Mouse (Mus musculus) forebrain, embryonic 13.5 days (tissue): ENCODE data around the gene Tbc1d8b. TPM values are rescaled to one million over a fixed set of nuclear protein-coding genes. Genes with fewer than 3 reads are reported as not detected.
A peak's percentile ranks its signal among the peaks of the same experiment; 100 is the strongest.

Experiments used
- ATAC-seq: fragments of 200-750 bp; cut with Nextera tagmentation; 2 replicates; pipeline ENCODE4 v1.8.0; 2017
- H3K27ac ChIP-seq: fragments of 300-500 bp; sonication (generic); 2 replicates; pipeline ENCODE4 v1.5.1; 2015; ENCODE audit warnings: inconsistent platforms, mild to moderate bottlenecking, moderate library complexity
- H3K27me3 ChIP-seq: fragments of 300-500 bp; sonication (generic); 2 replicates; pipeline ENCODE4 v1.6.1; 2015; ENCODE audit warnings: mild to moderate bottlenecking, inconsistent platforms
- H3K36me3 ChIP-seq: fragments of 300-500 bp; sonication (generic); 2 replicates; pipeline ENCODE4 v1.6.1; 2015; ENCODE audit warnings: mild to moderate bottlenecking, inconsistent platforms; ENCODE audit not compliant: poor library complexity, severe bottlenecking
- H3K4me1 ChIP-seq: fragments of 300-500 bp; sonication (generic); 2 replicates; pipeline ENCODE4 v1.6.1; 2015; ENCODE audit warnings: inconsistent platforms
- H3K4me2 ChIP-seq: fragments of 300-500 bp; sonication (generic); 2 replicates; pipeline ENCODE4 v1.6.1; 2015; ENCODE audit warnings: inconsistent platforms, mild to moderate bottlenecking, moderate library complexity
- H3K4me3 ChIP-seq: fragments of 300-500 bp; sonication (generic); 2 replicates; pipeline ENCODE4 v1.5.1; 2015; ENCODE audit warnings: mild to moderate bottlenecking, inconsistent platforms
- H3K9ac ChIP-seq: fragments of 300-500 bp; sonication (generic); 2 replicates; pipeline ENCODE4 v1.6.1; 2015; ENCODE audit warnings: mild to moderate bottlenecking, inconsistent platforms
- H3K9me3 ChIP-seq: fragments of 300-500 bp; sonication (generic); replicated peaks from 2 replicates; pipeline ENCODE4 v1.6.1; 2016; ENCODE audit warnings: inconsistent platforms
- WGBS: fragments of 180-500 bp; shearing (Covaris S2); methylation state at CpG from one replicate; pipeline ENCODE4 v1.1.7; 2015; 5-methylcytosine and 5-hydroxymethylcytosine counted together
- polyA plus RNA-seq: library from polyadenylated mRNA; unstranded; fragments of >200 nt; fragmentation: Nextera tagmentation; extraction: Ambion mirVana; gene quantifications from 2 replicates; pipeline ENCODE4 v1.2.1, GENCODE M21; 2015

Gene Tbc1d8b
- polyA plus RNA-seq = 1.2 TPM in 2 replicates

DNA sequence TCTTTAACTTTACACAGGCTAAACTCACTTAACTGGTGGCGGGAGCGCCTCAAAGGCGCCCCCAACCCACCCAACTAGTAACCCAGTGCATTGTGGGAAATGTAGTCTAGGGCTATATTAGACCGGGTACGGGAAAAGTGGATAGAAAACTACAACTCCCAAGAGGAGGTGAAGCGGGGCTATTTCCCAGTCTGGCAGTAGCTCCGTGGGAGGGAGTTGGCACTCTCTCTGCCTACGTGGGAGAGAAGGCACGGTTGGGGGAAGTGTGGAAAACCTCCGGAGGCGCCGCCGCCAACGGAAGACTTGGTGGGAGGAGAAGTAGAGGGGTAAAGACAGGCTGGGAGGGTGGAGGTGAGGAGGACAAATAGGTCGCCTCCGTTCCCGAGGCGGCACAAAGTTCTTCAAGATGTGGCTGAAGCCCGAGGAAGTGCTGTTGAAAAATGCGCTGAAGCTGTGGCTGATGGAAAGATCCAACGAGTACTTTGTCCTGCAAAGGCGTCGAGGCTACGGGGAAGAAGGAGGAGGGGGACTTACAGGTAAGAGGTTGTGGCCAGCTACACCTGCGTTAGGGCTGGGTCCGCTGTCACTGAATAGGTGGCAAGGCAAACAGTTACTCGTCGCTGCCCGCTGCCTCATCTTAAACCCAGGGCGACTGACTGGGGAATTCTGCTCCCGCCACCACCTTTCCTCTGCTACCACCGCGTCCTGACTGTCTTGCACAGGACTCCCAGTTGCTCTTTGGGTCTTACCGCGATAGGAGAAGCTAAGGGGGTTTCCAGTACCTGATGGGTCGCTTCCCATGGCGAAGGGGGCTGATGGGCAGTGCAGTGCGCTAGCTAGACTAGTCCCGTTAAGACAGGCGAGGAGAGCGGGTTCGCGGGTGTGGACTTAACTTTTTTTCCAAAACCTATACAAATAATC is at the start of gene Tbc1d8b:
Tbc1d8b (plus strand) TSS at position 222 of the 921 bp plus-strand sequence.
- peak; percentile 99 for ATAC-seq

DNA sequence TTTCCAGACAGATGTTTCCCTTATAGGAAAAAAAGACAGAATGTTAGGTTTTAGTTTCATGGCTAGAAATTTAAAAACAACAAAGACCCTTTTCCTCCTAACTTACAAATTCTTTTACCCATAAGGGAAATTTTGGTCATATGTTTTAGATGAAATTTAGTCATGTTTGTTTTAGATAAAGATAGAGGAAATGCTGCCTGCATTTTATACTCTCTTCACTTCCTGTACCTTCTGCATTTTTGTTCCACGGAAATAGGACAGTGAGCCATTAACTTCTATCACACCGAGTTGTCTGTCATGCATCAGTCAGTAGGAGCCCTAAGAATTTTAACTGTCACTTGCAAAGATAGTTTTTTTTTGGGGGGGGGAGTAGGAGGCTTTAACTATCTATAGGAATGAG is 45.1 kb upstream of the Tbc1d8b start:
- WGBS = 81% methylated on average over 2 of the region's 2 CpGs
- no peaks in the 10 kb centered on the region for H3K36me3 ChIP-seq

More for the DNA sequence above, at the start of gene Tbc1d8b:
- 16% methylated on average over 41 of the region's 43 CpGs for WGBS
- H3K4me1 ChIP-seq = no peaks in the 10 kb centered on the region
- peak within 1 kb of the TSS; percentile 65 for H3K4me2 ChIP-seq
- no peaks in the 10 kb centered on the region for H3K27me3 ChIP-seq
- peak within 1 kb of the TSS; percentile 48 for H3K4me3 ChIP-seq
- H3K36me3 ChIP-seq = no peaks in the 10 kb centered on the region
- H3K9me3 ChIP-seq = no peaks in the 10 kb centered on the region
- peak within 1 kb of the TSS; percentile 53 for H3K9ac ChIP-seq
- H3K27ac ChIP-seq = no peak within 1 kb of the TSS

DNA sequence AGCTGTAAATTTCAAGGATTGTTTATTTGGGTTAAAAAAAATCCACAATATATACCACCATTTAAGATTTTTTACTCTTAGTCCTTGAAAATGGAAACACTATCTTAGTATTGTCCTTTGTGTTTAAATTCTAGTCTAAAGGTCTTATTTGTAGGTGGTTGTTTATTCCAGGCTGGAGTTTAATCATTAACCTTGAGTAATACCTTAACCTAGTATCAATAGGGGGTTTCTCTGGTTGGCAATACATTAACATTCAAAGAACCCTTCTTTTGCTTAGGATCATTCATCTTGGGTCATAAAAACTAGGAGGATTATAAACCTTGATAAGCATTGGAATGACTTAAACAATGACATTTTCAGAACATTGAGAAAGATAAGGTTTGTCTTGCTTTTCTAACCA is 44.4 kb upstream of the Tbc1d8b start:
- H3K4me1 ChIP-seq = no peaks in the 10 kb centered on the region
- no peak overlapping the region for H3K9ac ChIP-seq
- no peak overlapping the region for H3K4me3 ChIP-seq
- H3K27me3 ChIP-seq = no peaks in the 10 kb centered on the region
- no peak overlapping the region for H3K27ac ChIP-seq
- no peaks in the 10 kb centered on the region for H3K36me3 ChIP-seq
- ATAC-seq = no peak
- no peak overlapping the region for H3K4me2 ChIP-seq
- no peaks in the 10 kb centered on the region for H3K9me3 ChIP-seq

More for the DNA sequence above, 45.1 kb upstream of the Tbc1d8b start:
- Histone ChIP-seq H3K27ac (no peak overlapping the region), H3K4me2 (no peak overlapping the region), H3K9ac (no peak overlapping the region), H3K4me1 (no peaks in the 10 kb centered on the region), H3K27me3 (no peaks in the 10 kb centered on the region), H3K4me3 (no peak overlapping the region), H3K9me3 (no peaks in the 10 kb centered on the region)
- ATAC-seq = no peak

DNA sequence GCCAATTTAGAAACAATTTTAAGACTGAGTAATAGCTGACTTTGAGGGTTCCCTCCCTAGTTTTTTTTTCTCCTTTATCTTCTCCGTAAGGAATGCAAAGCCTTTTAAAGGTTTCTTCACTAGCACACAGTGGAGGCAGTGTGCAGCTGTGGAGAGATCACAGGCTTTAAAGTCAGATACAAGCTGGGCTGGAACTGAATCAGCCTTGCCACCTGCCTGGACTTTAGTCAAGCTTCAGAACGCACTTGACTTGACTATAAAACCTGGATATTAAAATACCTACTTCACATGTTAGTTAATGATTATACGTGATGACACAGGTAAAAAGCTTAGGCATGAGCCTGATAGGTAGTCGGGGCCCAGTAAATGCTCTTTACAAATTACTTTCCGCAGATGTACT is 32.6 kb upstream of the Tbc1d8b start:
- Histone ChIP-seq H3K27me3 (no peaks in the 10 kb centered on the region), H3K4me3 (no peak overlapping the region), H3K9me3 (no peaks in the 10 kb centered on the region), H3K4me2 (no peak overlapping the region), H3K36me3 (no peaks in the 10 kb centered on the region), H3K9ac (no peak overlapping the region), H3K27ac (no peak overlapping the region), H3K4me1 (no peaks in the 10 kb centered on the region)
- ATAC-seq = no peak
- 76% methylated on average over 5 of the region's 5 CpGs for WGBS

DNA sequence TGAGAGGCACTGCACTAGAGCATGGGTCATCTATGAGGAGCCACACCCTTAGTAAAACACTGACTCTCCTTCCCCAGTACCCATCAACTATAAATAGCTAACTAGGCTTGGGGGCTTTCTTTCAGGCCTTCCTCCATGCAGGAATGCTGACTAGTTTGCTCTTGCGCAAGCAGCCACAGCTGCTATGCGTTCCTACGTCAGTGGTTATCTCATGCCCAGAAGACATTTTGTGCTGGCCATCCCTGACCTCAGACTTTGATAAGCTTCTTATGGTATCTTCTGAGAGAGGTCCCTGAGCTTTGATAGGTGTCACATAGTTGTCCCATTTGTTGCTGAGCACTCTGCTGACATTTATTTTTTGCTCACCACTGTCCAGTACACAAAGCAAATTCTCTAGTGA is 31.5 kb upstream of the Tbc1d8b start:
- Histone ChIP-seq H3K27ac (no peak overlapping the region), H3K4me3 (no peak overlapping the region), H3K4me1 (no peaks in the 10 kb centered on the region), H3K4me2 (no peak overlapping the region), H3K36me3 (no peaks in the 10 kb centered on the region), H3K9me3 (no peaks in the 10 kb centered on the region), H3K9ac (no peak overlapping the region), H3K27me3 (no peaks in the 10 kb centered on the region)
- ATAC-seq = no peak
- 97% methylated on average over 3 of the region's 3 CpGs for WGBS

DNA sequence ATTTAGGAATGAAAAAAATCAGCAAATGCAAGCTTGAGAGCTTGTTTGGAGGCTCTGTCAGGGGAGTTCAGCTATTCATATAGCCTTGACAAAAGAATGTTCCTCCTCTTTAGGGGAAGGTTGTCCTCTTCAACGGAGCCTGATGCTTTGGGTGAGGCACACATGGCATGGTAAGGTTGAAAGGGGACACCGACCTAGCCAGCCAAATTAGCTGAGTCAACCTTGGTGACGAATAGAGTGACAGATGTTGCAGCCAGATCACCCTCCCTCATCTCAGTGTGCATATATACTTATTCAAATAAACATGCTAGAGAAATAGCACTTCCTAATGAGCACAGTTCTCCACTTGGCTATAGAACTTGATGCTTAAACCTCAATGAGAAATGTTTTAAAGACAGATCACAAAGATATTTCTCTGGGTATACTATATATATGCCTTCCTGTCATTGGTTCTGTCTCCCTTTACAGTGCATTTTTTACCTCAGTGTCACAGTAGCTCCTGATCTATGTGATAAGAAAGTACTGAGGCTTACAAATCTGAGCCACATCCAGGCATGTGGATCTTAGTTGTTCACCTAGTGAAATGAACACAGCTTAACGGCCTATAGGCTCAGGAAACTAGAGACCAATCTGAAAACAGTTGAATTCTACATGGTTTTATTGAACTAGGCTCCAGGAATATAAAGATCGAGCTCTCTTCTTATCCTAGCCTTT is 30.3 kb upstream of the Tbc1d8b start:
- H3K36me3 ChIP-seq = no peaks in the 10 kb centered on the region
- no peaks in the 10 kb centered on the region for H3K4me1 ChIP-seq
- no peaks in the 10 kb centered on the region for H3K27me3 ChIP-seq
- no peak overlapping the region for H3K9ac ChIP-seq
- no peak for ATAC-seq
- no peak overlapping the region for H3K27ac ChIP-seq
- no peaks in the 10 kb centered on the region for H3K9me3 ChIP-seq
- 82% methylated on average over 5 of the region's 5 CpGs for WGBS
- H3K4me3 ChIP-seq = no peak overlapping the region
- no peak overlapping the region for H3K4me2 ChIP-seq

DNA sequence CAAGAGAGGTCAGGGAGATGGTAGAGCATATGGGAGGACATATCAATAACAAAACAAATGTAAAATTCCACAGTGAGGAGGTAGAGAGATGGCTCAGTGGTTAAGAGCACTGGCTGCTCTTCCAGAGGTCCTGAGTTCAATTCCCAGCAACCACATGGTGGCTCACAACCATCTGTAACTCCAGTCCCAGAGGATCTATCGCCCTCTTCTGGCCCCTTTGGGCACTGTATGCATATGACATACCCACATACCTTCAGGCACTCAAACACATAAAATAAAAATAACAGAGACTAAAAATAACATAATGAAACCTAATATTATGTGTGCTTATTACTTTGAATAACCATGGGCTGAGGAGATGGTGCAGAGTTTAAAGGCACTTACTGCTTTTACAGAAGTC is 22.7 kb upstream of the Tbc1d8b start:
- Histone ChIP-seq H3K27ac (no peak overlapping the region), H3K27me3 (no peaks in the 10 kb centered on the region), H3K4me2 (no peak overlapping the region), H3K4me1 (no peaks in the 10 kb centered on the region), H3K4me3 (no peak overlapping the region), H3K9ac (no peak overlapping the region), H3K36me3 (no peaks in the 10 kb centered on the region), H3K9me3 (no peaks in the 10 kb centered on the region)
- no peak for ATAC-seq
- WGBS = 53% methylated on average over 1 of the region's 1 CpGs

DNA sequence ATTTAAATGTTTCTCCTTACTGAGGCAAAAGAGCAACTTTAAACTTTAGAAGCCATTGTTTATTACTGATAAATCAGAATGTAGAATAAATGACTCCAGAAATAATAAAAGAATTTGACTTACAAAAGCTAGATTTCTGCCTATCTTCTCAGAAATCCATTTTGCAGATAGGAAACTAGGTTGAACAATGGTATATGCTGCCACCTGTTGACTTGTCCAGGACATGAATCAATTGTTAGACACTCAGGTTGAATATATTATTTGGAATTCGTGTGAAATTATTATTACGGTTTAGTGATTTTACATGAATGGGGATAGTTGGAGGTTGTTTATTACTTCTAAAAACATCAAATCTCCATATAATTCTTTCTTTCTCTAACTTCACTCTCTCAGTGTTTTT is 19.0 kb upstream of the Tbc1d8b start:
- ATAC-seq = no peak
- no peaks in the 10 kb centered on the region for H3K9me3 ChIP-seq
- no peak overlapping the region for H3K9ac ChIP-seq
- H3K4me3 ChIP-seq = no peak overlapping the region
- H3K4me1 ChIP-seq = no peaks in the 10 kb centered on the region
- H3K4me2 ChIP-seq = no peak overlapping the region
- no peaks in the 10 kb centered on the region for H3K36me3 ChIP-seq
- H3K27me3 ChIP-seq = no peaks in the 10 kb centered on the region
- 74% methylated on average over 2 of the region's 2 CpGs for WGBS
- no peak overlapping the region for H3K27ac ChIP-seq

DNA sequence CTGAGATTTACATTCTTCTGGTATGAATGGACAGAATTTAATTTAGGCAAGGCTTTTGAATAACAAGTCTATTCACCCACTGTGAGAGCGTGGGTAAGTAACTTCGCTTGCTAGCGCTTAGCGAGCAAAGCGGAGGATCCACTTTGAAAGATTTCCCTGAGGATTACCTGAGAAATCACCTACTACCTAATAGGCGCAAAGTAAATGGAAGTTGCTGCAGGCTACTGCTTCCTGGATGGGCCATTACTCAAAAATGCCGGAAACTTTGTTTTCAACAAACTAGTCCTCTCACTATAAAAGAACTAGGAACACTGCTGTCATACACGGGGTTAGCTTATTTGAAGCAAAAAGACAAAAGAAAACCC is 404 bp upstream of the Tbc1d8b start:
- WGBS = 24% methylated on average over 8 of the region's 8 CpGs
- H3K27ac ChIP-seq = no peak overlapping the region
- no peaks in the 10 kb centered on the region for H3K27me3 ChIP-seq
- no peaks in the 10 kb centered on the region for H3K36me3 ChIP-seq
- ATAC-seq = no peak
- H3K4me3 ChIP-seq = peak overlapping the region; percentile 48
- no peak overlapping the region for H3K9ac ChIP-seq
- no peaks in the 10 kb centered on the region for H3K9me3 ChIP-seq
- H3K4me2 ChIP-seq = peak overlapping the region; percentile 65
- no peaks in the 10 kb centered on the region for H3K4me1 ChIP-seq

DNA sequence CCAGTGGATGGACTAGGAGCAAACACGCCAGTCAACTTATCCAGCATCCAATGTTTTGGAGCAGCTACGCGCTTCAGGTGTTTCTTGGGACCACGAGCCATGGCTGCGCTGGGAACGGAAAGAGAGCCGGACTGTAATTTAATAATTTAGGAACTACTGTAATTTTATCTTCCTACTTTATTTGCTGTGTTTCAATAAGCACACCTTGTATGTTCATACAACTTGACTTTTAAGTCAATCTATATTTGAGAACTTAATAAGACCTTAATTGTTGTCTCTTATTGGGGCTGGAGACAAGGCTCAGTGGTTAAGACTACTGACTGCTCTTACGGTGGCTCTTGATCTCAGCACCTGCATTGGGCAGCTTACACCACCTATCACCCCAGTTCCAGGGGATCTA is 29.6 kb downstream of the Tbc1d8b start, which contains the start of gene Gm15013:
Gm15013 (minus strand) TSS at position 101 of the 400 bp plus-strand sequence.
- no peak within 1 kb of the TSS for H3K9ac ChIP-seq
- H3K27ac ChIP-seq = no peak within 1 kb of the TSS
- no peak for ATAC-seq
- no peaks in the 10 kb centered on the region for H3K36me3 ChIP-seq
- H3K9me3 ChIP-seq = no peaks in the 10 kb centered on the region
- H3K27me3 ChIP-seq = no peaks in the 10 kb centered on the region
- H3K4me2 ChIP-seq = no peak within 1 kb of the TSS
- H3K4me3 ChIP-seq = no peak within 1 kb of the TSS
- no peaks in the 10 kb centered on the region for H3K4me1 ChIP-seq
- WGBS = 95% methylated on average over 8 of the region's 8 CpGs

DNA sequence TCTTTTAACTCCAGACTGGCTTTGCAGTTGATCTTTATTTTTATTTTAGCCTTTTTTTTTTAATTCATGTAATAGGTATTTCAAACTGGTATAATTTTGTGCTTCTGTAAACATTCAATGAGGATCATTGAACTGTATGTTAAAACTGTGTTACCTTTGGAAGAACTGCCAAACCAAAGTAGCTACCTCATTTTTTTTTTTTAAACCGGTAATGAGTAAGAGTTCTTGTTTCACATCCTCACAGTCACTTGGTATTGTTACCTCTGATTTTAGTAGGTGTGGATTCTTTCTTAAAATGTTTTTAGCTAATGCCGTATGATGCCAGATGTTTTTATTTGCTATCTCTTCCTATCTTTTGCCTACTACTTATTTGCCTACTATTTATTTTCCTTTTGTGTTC is 37.6 kb downstream of the Tbc1d8b start:
- H3K27me3 ChIP-seq = no peaks in the 10 kb centered on the region
- H3K9me3 ChIP-seq = no peaks in the 10 kb centered on the region
- WGBS = 92% methylated on average over 2 of the region's 2 CpGs
- no peak overlapping the region for H3K9ac ChIP-seq
- ATAC-seq = no peak
- H3K4me1 ChIP-seq = no peaks in the 10 kb centered on the region
- H3K4me3 ChIP-seq = no peak overlapping the region
- H3K4me2 ChIP-seq = no peak overlapping the region
- H3K27ac ChIP-seq = no peak overlapping the region
- H3K36me3 ChIP-seq = no peaks in the 10 kb centered on the region

DNA sequence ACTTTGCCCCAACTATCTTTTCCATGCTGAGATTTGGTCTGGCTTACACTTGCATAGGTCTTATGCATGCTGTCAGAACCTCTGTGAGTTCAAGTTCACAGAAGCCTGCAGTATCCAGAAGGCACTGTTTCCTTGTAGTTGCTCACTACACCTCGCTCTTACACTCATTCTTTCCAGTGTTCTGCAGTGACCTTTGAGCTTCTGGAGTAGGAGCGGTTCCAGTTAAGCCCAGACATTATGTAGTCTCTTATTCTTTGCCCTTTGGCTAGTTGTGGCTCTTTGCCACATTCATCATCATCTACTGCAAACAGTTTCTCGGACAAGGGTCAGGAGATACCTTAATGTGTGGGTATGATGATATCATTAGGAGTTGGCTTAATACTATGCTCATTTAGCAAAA is 45.7 kb downstream of the Tbc1d8b start:
- Histone ChIP-seq H3K4me1 (no peaks in the 10 kb centered on the region), H3K9me3 (no peaks in the 10 kb centered on the region), H3K36me3 (no peaks in the 10 kb centered on the region), H3K4me3 (no peak overlapping the region), H3K4me2 (no peak overlapping the region), H3K27ac (no peak overlapping the region), H3K9ac (no peak overlapping the region), H3K27me3 (no peaks in the 10 kb centered on the region)
- ATAC-seq = no peak
- WGBS = 85% methylated on average over 3 of the region's 3 CpGs
